Mouse (Mus musculus): ENCODE data around the gene Map4k3. TPM values are rescaled to one million over a fixed set of nuclear protein-coding genes. Genes with fewer than 3 reads are reported as not detected.

The Map4k3 gene
- total and polyA plus RNA-seq, 3 experiments, result 3.2 to 4.1 TPM; not detected in 1

DNA sequence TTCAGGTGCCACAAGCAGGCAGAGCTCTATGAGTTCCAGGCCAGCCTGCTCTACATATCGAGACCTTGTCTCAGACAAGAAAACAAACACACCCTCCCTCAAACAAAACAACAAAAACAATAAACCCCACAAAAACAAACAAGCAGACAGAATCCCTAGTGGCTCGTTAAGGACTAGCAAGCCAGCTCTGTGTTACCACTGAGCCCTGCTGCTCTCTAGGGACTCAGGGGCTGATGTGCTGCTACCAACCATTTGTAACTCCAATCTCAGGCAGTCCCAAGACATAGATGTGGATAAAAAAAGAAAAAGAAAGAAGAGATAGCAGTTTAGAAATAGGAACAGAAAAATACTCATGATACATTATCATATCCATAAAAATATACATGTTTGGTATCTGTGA is 52.1 kb downstream of the Map4k3 start:
- H3K9me3 ChIP-seq (replicated peaks; ENCODE audit: insufficient read depth, low read length), result no peaks in the 10 kb centered on the region
- no peak overlapping the region for H3K27ac ChIP-seq (ENCODE audit: control insufficient read depth, low read depth, low read length)
- H3K9ac ChIP-seq (ENCODE audit: control insufficient read depth, low read depth, low read length, poor library complexity, severe bottlenecking), result no peak overlapping the region
- H3K27me3 ChIP-seq (ENCODE audit: control insufficient read depth in 1 of 2, insufficient read depth in 2 of 2, low read length in 2 of 2), result no peaks in the 10 kb centered on the region
- TF ChIP-seq SMC3 (IDR thresholded peaks at IDR 0.05; ENCODE audit: low read depth, low read length) (no peak), ZNF384 (IDR thresholded peaks at IDR 0.05; ENCODE audit: low read depth, low read length) (no peak), TAL1 (IDR thresholded peaks at IDR 0.05; ENCODE audit: low read length) (no peak), RCOR1 (IDR thresholded peaks at IDR 0.05; ENCODE audit: low read depth, low read length) (no peak), POLR2A (IDR thresholded peaks at IDR 0.05; ENCODE audit: control insufficient read depth in 1 of 2, insufficient read depth in 1 of 2, low read depth in 1 of 2, low read length in 2 of 2, poor library complexity in 1 of 2) (no peak), USF2 (IDR thresholded peaks at IDR 0.05; ENCODE audit: borderline replicate concordance in 1 of 2, insufficient read depth in 1 of 2, low read depth in 1 of 2, low read length in 2 of 2) (no peak), SIN3A (IDR thresholded peaks at IDR 0.05; ENCODE audit: low read length) (no peak), CHD2 (IDR thresholded peaks at IDR 0.05; ENCODE audit: low read length) (no peak), CTCF (IDR thresholded peaks at IDR 0.05 in 2 of 3, conservative IDR thresholded peaks at IDR 0.05 in 1 of 3; ENCODE audit: control insufficient read depth in 1 of 3, insufficient read depth in 1 of 3, low read depth in 2 of 3, low read length in 3 of 3, poor library complexity in 1 of 3, severe bottlenecking in 1 of 3) (no peak), MAFK (IDR thresholded peaks at IDR 0.05; ENCODE audit: borderline replicate concordance, low read depth, low read length) (no peak), TCF12 (IDR thresholded peaks at IDR 0.05; ENCODE audit: low read depth, low read length) (no peak), ZKSCAN1 (IDR thresholded peaks at IDR 0.05; ENCODE audit: low read depth, low read length) (no peak), NELFE (IDR thresholded peaks at IDR 0.05; ENCODE audit: low read depth, low read length) (no peak), JUND (IDR thresholded peaks at IDR 0.05; ENCODE audit: low read depth, low read length) (no peak), POLR2AphosphoS2 (IDR thresholded peaks at IDR 0.05; ENCODE audit: low read length) (no peak), MAZ (IDR thresholded peaks at IDR 0.05; ENCODE audit: low read depth, low read length) (no peak), MAX (IDR thresholded peaks at IDR 0.05; ENCODE audit: low read length) (no peak), MEF2A (IDR thresholded peaks at IDR 0.05; ENCODE audit: extremely low read depth, insufficient replicate concordance, low read depth, low read length, poor library complexity, severe bottlenecking) (no peak), KAT2A (conservative IDR thresholded peaks at IDR 0.05; ENCODE audit: low read depth, low read length) (no peak), RAD21 (IDR thresholded peaks at IDR 0.05; ENCODE audit: low read depth, low read length) (no peak)
- H3K4me3 ChIP-seq (ENCODE audit: control insufficient read depth in 1 of 2, insufficient read depth in 1 of 2, low read depth in 2 of 2, low read length in 2 of 2), result no peak overlapping the region
- H3K4me1 ChIP-seq (ENCODE audit: control insufficient read depth in 1 of 2, insufficient read depth in 2 of 2, low read length in 2 of 2), result no peaks in the 10 kb centered on the region
- no peak for DNase-seq (ENCODE audit: low read depth, low spot score)
- no peaks in the 10 kb centered on the region for H3K36me3 ChIP-seq (ENCODE audit: control insufficient read depth in 1 of 2, insufficient read depth in 2 of 2, low read length in 2 of 2)
- no peaks in the 10 kb centered on the region for H3K79me2 ChIP-seq (ENCODE audit: control insufficient read depth, insufficient read depth, low read length, poor library complexity)

DNA sequence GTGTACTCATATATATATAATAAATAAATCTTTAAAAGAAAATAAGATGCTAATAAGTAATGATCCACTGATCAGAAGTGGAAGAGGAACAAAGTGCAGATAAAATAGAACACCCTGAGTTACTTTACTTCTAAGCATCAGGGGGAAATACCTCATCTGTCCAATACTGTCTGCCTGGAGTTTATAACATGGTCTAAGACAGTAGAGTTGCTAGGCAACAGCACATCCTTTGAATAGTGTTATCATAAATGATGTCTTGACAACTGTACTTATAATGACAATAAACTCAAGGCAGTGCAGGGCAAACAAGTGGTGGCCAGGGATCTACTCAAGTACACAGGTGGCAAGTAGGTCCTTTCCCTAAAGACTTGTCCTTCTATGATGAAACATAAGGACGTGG is 57.9 kb downstream of the Map4k3 start:
- Histone ChIP-seq H3K36me3 (ENCODE audit: control insufficient read depth in 1 of 2, insufficient read depth in 2 of 2, low read length in 2 of 2) (no peaks in the 10 kb centered on the region), H3K79me2 (ENCODE audit: control insufficient read depth, insufficient read depth, low read length, poor library complexity) (no peaks in the 10 kb centered on the region), H3K9me3 (replicated peaks; ENCODE audit: insufficient read depth, low read length) (no peaks in the 10 kb centered on the region), H3K9ac (ENCODE audit: control insufficient read depth, low read depth, low read length, poor library complexity, severe bottlenecking) (no peak overlapping the region), H3K27ac (ENCODE audit: control insufficient read depth, low read depth, low read length) (no peak overlapping the region), H3K27me3 (ENCODE audit: control insufficient read depth in 1 of 2, insufficient read depth in 2 of 2, low read length in 2 of 2) (no peaks in the 10 kb centered on the region), H3K4me3 (ENCODE audit: control insufficient read depth in 1 of 2, insufficient read depth in 1 of 2, low read depth in 2 of 2, low read length in 2 of 2) (no peak overlapping the region), H3K4me1 (ENCODE audit: control insufficient read depth in 1 of 2, insufficient read depth in 2 of 2, low read length in 2 of 2) (no peaks in the 10 kb centered on the region; a peak in 1 of 4 replicates)
- TF ChIP-seq MAZ (IDR thresholded peaks at IDR 0.05; ENCODE audit: low read depth, low read length), result no peak
- no peak for DNase-seq (ENCODE audit: low read depth, low spot score)
